Mouse (Mus musculus): Measurements from ENCODE around the gene Mydgf. TPM values are rescaled to one million over a fixed set of nuclear protein-coding genes. Genes with fewer than 3 reads are reported as not detected.

Gene Mydgf
- polyA plus RNA-seq, 1 experiment from 2014 or later = 89.2 TPM

DNA sequence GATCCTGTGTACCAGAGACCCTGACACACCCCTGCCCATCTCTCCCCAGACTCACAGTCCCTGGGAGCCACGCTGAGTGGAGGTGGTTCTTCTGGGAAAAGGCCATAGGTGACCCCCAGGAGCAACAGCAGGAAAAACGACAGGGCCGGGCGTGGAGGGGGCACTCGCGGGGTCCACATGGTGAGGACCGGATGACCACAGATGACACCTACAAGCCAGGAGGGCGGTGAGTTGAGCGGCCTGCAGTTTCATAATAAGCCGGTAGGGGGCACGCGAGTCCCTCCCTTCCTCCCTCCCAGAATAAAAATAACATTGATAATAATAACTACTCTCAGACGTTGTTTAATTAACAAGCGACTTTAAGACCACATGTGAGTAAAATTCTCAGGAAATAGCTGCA lies 51.1 kb downstream of the Mydgf start:
- no peak overlapping the region for H3K9ac ChIP-seq (ENCODE audit: low read depth, low read length)
- H3K4me1 ChIP-seq (ENCODE audit: control insufficient read depth, insufficient read depth, low read length) = peaks cover 15% of the 10 kb centered on the region; the same call in 1 of the 2 replicates
- H3K36me3 ChIP-seq (ENCODE audit: control insufficient read depth, insufficient read depth, low read length) = no peaks in the 10 kb centered on the region
- no peaks in the 10 kb centered on the region for H3K9me3 ChIP-seq (ENCODE audit: control insufficient read depth, low read length)
- 4% methylated on average over 14 of the region's 14 CpGs for WGBS
- no peak overlapping the region for H3K4me3 ChIP-seq (ENCODE audit: low read length)
- no peak overlapping the region for H3K4me2 ChIP-seq (replicated peaks; ENCODE audit: low read depth, low read length)
- ATAC-seq (ENCODE audit: low FRiP score, low TSS enrichment) = no peak
- no peaks in the 10 kb centered on the region for H3K27me3 ChIP-seq (ENCODE audit: control insufficient read depth, insufficient read depth, low read length)
- no peak overlapping the region for H3K27ac ChIP-seq (ENCODE audit: low read depth, low read length)

DNA sequence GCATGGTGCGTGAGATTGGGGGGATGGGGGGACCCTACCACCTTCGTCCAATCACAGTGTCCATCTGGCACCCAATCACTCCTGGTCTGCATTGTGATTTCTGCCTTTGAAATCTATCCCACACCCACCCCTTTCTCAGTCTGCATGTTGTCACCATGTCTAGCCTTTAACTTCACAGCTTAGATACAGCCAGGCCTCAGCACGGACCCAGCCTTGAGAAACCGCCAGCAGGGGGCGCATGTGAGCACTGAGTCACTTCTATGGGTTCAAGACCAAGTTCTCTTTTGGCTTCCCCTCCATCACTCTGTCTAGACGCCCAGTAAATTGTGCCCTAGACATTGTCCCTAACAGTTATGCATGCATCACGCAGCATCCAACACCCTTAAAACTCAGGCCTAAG lies 51.9 kb downstream of the Mydgf start:
- H3K9ac ChIP-seq (ENCODE audit: low read depth, low read length) = no peak overlapping the region
- 52% methylated on average over 7 of the region's 7 CpGs for WGBS
- no peaks in the 10 kb centered on the region for H3K27me3 ChIP-seq (ENCODE audit: control insufficient read depth, insufficient read depth, low read length)
- H3K4me2 ChIP-seq (replicated peaks; ENCODE audit: low read depth, low read length) = no peak overlapping the region
- H3K4me3 ChIP-seq (ENCODE audit: low read length) = no peak overlapping the region
- no peak for ATAC-seq (ENCODE audit: low FRiP score, low TSS enrichment)
- H3K27ac ChIP-seq (ENCODE audit: low read depth, low read length) = no peak overlapping the region
- no peaks in the 10 kb centered on the region for H3K9me3 ChIP-seq (ENCODE audit: control insufficient read depth, low read length)
- peaks cover 15% of the 10 kb centered on the region; the same call in 1 of the 2 replicates for H3K4me1 ChIP-seq (ENCODE audit: control insufficient read depth, insufficient read depth, low read length)
- H3K36me3 ChIP-seq (ENCODE audit: control insufficient read depth, insufficient read depth, low read length) = no peaks in the 10 kb centered on the region

DNA sequence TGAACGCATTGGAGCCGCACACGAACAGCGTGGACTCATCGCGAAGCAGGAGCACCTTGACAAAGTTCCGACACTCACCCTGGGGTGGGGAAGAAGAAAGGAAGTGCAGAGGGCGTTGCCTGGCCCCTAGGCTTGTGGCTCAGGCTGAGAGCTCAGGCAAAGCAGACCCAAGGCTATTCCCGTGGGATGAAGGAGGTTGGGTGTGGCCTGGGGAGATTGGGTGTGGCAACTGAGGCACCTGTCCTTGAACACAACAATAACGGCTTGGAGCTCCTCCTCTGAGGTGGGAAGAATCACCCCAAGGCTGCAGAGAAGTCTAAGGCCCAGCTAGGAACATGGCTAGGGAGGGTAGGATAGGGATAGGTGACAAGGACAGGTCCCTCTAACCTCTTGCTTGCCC lies 52.6 kb downstream of the Mydgf start:
- H3K4me2 ChIP-seq (replicated peaks; ENCODE audit: low read depth, low read length) = no peak overlapping the region
- WGBS = 90% methylated on average over 10 of the region's 10 CpGs
- H3K4me1 ChIP-seq (ENCODE audit: control insufficient read depth, insufficient read depth, low read length) = peaks cover 15% of the 10 kb centered on the region; the same call in 1 of the 2 replicates

DNA sequence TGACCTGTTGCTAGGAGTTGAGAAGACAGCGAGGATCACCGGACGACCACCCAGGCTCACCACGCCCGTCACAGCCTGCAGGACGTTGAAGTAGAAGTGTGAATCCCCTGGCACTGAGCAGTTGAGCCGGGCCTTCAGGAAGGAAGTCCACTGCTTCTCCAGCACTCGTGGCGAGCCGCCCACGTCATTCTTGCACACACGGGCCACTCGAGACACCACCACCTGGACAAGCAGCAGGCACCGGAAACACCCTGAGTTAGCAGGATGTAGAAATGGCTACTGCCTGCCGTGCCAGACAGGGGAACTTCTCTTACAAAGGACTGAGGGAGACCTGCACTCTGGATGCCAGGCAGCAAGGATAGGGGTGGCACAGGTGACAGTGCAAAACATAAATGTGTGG lies 55.5 kb downstream of the Mydgf start:
- ATAC-seq (ENCODE audit: low FRiP score, low TSS enrichment) = no peak
- Histone ChIP-seq H3K27me3 (ENCODE audit: control insufficient read depth, insufficient read depth, low read length) (peaks cover 15% of the 10 kb centered on the region), H3K9me3 (ENCODE audit: control insufficient read depth, low read length) (no peaks in the 10 kb centered on the region; the same call in 1 of the 2 replicates), H3K4me1 (ENCODE audit: control insufficient read depth, insufficient read depth, low read length) (peaks cover 2% of the 10 kb centered on the region; the same call in 1 of the 2 replicates), H3K4me2 (replicated peaks; ENCODE audit: low read depth, low read length) (no peak overlapping the region), H3K4me3 (ENCODE audit: low read length) (no peak overlapping the region), H3K9ac (ENCODE audit: low read depth, low read length) (no peak overlapping the region), H3K27ac (ENCODE audit: low read depth, low read length) (no peak overlapping the region), H3K36me3 (ENCODE audit: control insufficient read depth, insufficient read depth, low read length) (no peaks in the 10 kb centered on the region)
- 79% methylated on average over 15 of the region's 15 CpGs for WGBS

More for the DNA sequence above, 52.6 kb downstream of the Mydgf start:
- Histone ChIP-seq H3K36me3 (ENCODE audit: control insufficient read depth, insufficient read depth, low read length) (no peaks in the 10 kb centered on the region), H3K27me3 (ENCODE audit: control insufficient read depth, insufficient read depth, low read length) (no peaks in the 10 kb centered on the region), H3K4me3 (ENCODE audit: low read length) (no peak overlapping the region), H3K9me3 (ENCODE audit: control insufficient read depth, low read length) (no peaks in the 10 kb centered on the region), H3K9ac (ENCODE audit: low read depth, low read length) (no peak overlapping the region), H3K27ac (ENCODE audit: low read depth, low read length) (no peak overlapping the region)
- ATAC-seq (ENCODE audit: low FRiP score, low TSS enrichment) = no peak; the same call in 1 of the 2 replicates

DNA sequence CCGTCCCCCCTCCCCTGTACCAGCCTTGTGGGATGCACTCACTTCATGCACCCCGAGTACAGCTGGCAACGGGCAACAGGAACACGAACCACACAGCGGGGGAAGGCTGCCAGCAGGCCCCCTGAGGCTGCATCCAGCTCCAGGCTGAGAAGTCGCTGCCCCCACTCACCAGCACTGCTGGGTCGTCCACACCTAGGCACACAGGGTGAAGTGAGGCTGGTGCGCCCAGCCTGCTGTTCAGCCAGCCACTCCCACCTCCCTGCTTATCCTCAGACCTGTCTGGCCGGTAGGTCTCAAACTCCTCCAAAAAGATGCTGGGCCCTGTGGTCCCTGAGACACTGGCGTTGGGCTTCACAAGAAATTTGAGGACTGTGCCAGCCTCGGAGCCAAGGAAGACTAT lies 57.5 kb downstream of the Mydgf start:
- Histone ChIP-seq H3K4me1 (ENCODE audit: control insufficient read depth, insufficient read depth, low read length) (no peaks in the 10 kb centered on the region), H3K27ac (ENCODE audit: low read depth, low read length) (no peak overlapping the region), H3K4me2 (replicated peaks; ENCODE audit: low read depth, low read length) (no peak overlapping the region), H3K36me3 (ENCODE audit: control insufficient read depth, insufficient read depth, low read length) (no peaks in the 10 kb centered on the region), H3K27me3 (ENCODE audit: control insufficient read depth, insufficient read depth, low read length) (peaks cover 33% of the 10 kb centered on the region), H3K4me3 (ENCODE audit: low read length) (no peak overlapping the region), H3K9ac (ENCODE audit: low read depth, low read length) (no peak overlapping the region), H3K9me3 (ENCODE audit: control insufficient read depth, low read length) (peaks cover 9% of the 10 kb centered on the region)
- WGBS = 78% methylated on average over 11 of the region's 11 CpGs
- ATAC-seq (ENCODE audit: low FRiP score, low TSS enrichment) = no peak

Small RNA genes lying within 50 kb of the gene (microRNA-seq; reads per million reads assigned to microRNA genes)
- gene Gm44397 = not detected

Other genes starting within 250 kb of the Mydgf start
- 6.8 and 6.9 TPM in 2 replicates for gene Zfp119b, start 234.4 kb downstream of the Mydgf start, polyA plus RNA-seq (2014; fragmentation: Nextera tagmentation; extraction: Ambion mirVana)
- gene Ebi3, start 231.3 kb downstream of the Mydgf start, polyA plus RNA-seq (2014; fragmentation: Nextera tagmentation; extraction: Ambion mirVana) = 2.0 and 2.2 TPM in 2 replicates
- 24.3 and 27.9 TPM in 2 replicates for gene Yju2, start 224.8 kb downstream of the Mydgf start, polyA plus RNA-seq (2014; fragmentation: Nextera tagmentation; extraction: Ambion mirVana)
- gene Shd, start 213.5 kb downstream of the Mydgf start, polyA plus RNA-seq (2014; fragmentation: Nextera tagmentation; extraction: Ambion mirVana) = 22.3 and 27.0 TPM in 2 replicates
- 20.7 and 25.7 TPM in 2 replicates for gene Fsd1, start 197.4 kb downstream of the Mydgf start, polyA plus RNA-seq (2014; fragmentation: Nextera tagmentation; extraction: Ambion mirVana)
- 13.7 and 14.6 TPM in 2 replicates for gene Stap2, start 178.3 kb downstream of the Mydgf start, polyA plus RNA-seq (2014; fragmentation: Nextera tagmentation; extraction: Ambion mirVana)
- 110 and 112 TPM in 2 replicates for gene Mpnd, start 178.2 kb downstream of the Mydgf start, polyA plus RNA-seq (2014; fragmentation: Nextera tagmentation; extraction: Ambion mirVana)
- 145 and 155 TPM in 2 replicates for gene Sh3gl1, start 147.3 kb downstream of the Mydgf start, polyA plus RNA-seq (2014; fragmentation: Nextera tagmentation; extraction: Ambion mirVana)
- 14.1 and 25.4 TPM in 2 replicates for gene Chaf1a, start 143.5 kb downstream of the Mydgf start, polyA plus RNA-seq (2014; fragmentation: Nextera tagmentation; extraction: Ambion mirVana)
- 34.4 and 42.8 TPM in 2 replicates for gene Ubxn6, start 108.9 kb downstream of the Mydgf start, polyA plus RNA-seq (2014; fragmentation: Nextera tagmentation; extraction: Ambion mirVana)
- 85.1 and 118 TPM in 2 replicates for gene Hdgfl2, start 104.3 kb downstream of the Mydgf start, polyA plus RNA-seq (2014; fragmentation: Nextera tagmentation; extraction: Ambion mirVana)
- gene Plin4, start 74.1 kb downstream of the Mydgf start, polyA plus RNA-seq (2014; fragmentation: Nextera tagmentation; extraction: Ambion mirVana) = 0.08 and 0.17 TPM in 2 replicates
- 1.1 and 1.3 TPM in 2 replicates for gene Plin5, start 66.3 kb downstream of the Mydgf start, polyA plus RNA-seq (2014; fragmentation: Nextera tagmentation; extraction: Ambion mirVana)
- gene Lrg1, start 61.9 kb downstream of the Mydgf start, polyA plus RNA-seq (2014; fragmentation: Nextera tagmentation; extraction: Ambion mirVana) = not detected in 2 replicates
- gene Sema6b, start 43.6 kb downstream of the Mydgf start, polyA plus RNA-seq (2014; fragmentation: Nextera tagmentation; extraction: Ambion mirVana) = 1.4 TPM in 2 replicates
- gene Tnfaip8l1, start 21.4 kb downstream of the Mydgf start, polyA plus RNA-seq (2014; fragmentation: Nextera tagmentation; extraction: Ambion mirVana) = 11.4 and 11.8 TPM in 2 replicates
- gene Dpp9, start 35.0 kb upstream of the Mydgf start, polyA plus RNA-seq (2014; fragmentation: Nextera tagmentation; extraction: Ambion mirVana) = 31.5 and 40.3 TPM in 2 replicates
- gene Fem1a, start 72.9 kb upstream of the Mydgf start, polyA plus RNA-seq (2014; fragmentation: Nextera tagmentation; extraction: Ambion mirVana) = 10.5 and 14.3 TPM in 2 replicates
- 4.1 and 7.2 TPM in 2 replicates for gene Ticam1, start 92.9 kb upstream of the Mydgf start, polyA plus RNA-seq (2014; fragmentation: Nextera tagmentation; extraction: Ambion mirVana)
- gene Plin3, start 109.0 kb upstream of the Mydgf start, polyA plus RNA-seq (2014; fragmentation: Nextera tagmentation; extraction: Ambion mirVana) = 65.2 and 68.7 TPM in 2 replicates
- not detected in 2 replicates for gene Arrdc5, start 116.4 kb upstream of the Mydgf start, polyA plus RNA-seq (2014; fragmentation: Nextera tagmentation; extraction: Ambion mirVana)
- gene Uhrf1, start 119.4 kb upstream of the Mydgf start, polyA plus RNA-seq (2014; fragmentation: Nextera tagmentation; extraction: Ambion mirVana) = 104 and 143 TPM in 2 replicates
- 22.9 and 33.3 TPM in 2 replicates for gene Kdm4b, start 142.1 kb upstream of the Mydgf start, polyA plus RNA-seq (2014; fragmentation: Nextera tagmentation; extraction: Ambion mirVana)